Mouse (Mus musculus) kidney, adult 8-10 months (tissue): ENCODE measurements around the gene Ralgapa2.

ENCODE experiments used
- DNase-seq, 2 experiments: peaks; one replicate each; pipeline ENCODE4 v3.0.0; 2022

Gene Ralgapa2

DNA sequence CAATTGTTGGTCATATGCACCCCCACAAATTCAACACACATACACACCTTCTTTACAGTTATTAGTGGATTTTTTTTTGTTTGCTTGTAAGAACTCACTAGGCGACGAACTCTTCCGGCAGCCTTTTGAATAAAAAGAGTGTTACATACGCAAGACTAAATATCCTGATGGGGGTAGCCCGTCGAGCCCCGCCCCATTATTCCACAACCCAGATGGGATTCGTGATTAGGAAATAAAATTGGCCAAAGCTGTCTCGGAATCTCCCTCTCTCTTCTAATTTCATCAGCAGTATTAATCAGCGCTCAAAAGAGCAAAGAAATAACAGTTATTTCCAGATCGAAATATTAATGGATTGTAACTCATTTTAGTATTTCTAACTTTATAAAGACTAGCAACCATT lies 292.4 kb downstream of the Ralgapa2 start:
- no peak for DNase-seq

DNA sequence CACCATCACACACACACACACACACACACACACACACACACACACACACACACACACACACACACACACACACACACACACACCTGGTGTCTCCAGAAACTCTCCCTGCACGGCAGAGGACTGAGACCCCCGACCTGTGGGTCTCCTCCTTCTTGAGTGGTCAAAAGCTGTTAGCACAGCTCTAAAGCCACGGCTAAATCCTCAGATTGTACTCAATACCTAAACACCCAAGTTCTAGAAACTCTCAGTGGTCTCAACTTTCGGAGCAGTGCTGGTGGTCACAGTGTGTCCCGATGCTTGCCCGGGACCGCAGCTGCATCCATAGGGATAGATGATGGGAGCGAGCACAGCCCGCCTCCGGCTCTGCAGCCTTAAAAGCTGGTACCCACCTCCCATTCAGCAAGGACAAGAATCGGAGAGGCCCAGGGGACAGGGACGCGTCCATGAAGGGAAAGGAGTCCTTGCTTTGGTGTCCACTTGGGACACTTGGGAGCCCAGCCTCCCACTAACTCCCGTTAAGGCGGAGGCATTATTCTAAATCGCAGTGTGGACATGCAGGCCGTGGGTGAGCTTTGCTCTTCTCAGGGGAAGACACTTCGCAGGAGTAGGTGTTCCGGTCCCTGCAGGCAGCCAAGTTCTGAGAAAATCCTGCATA lies 293.1 kb downstream of the Ralgapa2 start:
- DNase-seq, result no peak

DNA sequence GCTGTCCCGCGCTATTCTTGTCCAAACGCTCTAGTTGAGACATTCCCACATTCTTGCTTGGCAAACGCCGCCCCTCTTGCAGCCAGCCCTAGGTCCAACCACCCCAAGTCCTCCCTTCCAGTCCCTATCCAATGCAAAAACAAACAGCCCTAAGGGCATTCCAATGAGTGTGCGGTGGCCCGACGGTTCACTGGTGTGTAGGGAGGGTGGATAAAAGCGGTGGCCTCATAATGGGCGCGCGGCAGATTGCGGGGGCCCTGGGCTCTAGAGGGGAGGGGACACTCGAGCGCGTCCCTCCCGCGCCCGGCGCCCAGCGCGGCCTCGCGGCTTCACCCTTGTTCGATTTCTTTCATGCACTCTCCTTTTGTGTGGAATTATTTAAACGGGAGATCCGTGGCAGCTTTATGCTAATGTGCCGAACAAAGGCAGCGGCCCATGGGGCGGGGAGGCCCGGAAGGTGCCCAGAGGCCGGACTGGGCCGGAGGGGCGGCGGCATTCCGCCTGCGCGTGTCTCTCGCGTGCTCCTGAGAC lies 293.9 kb downstream of the Ralgapa2 start:
- DNase-seq, result no peak

DNA sequence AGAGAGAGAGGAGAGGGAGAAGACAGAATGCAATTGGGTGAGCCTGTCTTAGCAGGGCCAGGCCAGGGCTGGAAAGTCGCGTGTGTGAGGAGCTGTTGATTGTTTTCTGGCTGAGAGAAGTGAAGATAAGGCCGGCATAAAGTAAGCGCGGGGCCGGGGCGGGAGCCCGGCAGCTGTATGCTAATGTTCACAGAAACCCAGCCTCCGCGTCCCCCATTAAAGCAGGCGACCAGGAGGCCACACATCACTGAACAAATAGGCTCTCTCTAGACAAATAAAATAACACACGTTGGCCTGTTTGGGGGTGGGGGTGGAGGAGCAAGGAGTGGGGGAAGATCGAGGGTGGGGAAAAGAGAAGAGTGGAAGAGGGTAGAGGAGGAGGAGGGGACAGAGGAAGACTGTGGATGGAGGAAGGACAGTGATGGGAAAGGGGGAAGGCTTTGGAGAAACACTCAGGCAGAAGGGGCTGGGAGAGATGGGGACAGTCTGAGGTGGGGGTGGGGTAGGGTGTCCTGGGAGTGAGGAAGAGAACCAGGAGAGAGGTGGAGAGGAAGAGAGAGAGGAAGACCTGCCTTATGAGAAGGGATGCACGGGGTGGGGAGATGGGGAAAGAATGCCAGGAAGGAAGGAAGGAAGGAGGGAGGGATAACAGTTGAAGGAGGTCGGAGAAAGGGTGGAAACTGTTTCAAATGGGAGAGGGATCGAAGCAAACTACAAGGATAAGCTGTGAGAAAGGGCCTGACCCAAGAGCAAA lies 294.7 kb downstream of the Ralgapa2 start:
- no peak for DNase-seq

DNA sequence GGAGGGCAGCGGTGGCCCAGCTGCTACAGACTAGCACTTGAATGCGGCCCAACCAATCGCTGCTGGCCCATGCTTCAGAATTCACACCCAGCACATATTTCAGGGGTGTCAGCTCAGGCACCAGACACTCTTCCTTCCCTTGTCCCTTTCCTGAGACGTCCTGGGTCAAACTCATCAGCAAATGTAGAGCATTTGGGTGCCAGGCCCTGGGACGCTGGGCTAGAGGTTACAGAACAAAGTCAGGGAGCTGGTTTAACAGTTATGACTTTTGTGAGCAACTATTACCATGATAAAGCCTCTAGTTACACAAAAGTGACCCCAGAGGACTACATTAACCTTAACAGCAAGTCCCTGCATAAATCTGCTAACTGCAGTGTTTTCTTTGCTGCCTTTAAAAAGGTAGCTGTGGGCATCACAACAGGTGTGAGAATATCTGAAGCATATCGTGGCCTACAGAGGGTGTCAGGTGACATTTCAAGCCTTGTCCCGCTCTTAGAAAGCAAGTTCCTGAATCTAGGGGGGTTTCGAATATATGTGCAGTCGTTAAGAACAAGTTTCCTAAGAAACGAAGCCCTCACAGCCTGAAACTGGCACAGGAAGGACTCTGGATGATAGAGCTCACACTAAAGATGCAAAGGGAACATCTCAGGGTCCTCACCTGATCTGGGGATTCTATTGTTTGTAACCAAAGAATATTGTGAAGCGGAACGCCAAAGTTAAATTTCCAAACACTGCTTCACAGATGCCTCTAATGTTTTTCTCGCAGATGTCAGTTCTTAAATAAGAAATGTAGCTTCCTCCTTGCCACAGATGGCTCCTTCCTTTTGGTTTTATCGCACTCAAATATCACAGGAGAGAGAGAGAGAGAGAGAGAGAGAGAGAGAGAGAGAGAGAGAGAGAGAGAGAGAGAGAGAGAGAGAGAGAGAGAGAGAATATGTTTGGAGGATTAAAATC lies 295.8 kb downstream of the Ralgapa2 start:
- DNase-seq, result no peak

DNA sequence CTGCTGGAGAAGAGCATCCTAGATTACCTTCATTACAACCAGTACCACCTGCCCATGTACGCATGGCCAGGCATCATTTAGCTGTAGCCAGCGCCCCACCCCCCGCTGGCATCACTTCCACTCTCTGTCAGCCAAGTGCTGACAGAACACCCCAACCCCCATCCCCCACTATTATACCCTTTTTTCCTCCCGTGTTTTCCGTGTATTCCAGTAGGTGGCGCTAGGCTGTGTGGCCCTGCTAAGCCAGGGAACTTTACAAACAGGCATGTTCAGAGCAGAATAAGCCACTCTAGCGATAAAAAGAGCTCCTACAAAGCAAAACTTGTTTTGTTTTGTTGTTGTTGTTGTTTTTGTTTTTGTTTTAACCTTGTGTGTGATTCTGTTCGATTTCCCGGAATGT lies 297.4 kb downstream of the Ralgapa2 start:
- DNase-seq, result no peak

DNA sequence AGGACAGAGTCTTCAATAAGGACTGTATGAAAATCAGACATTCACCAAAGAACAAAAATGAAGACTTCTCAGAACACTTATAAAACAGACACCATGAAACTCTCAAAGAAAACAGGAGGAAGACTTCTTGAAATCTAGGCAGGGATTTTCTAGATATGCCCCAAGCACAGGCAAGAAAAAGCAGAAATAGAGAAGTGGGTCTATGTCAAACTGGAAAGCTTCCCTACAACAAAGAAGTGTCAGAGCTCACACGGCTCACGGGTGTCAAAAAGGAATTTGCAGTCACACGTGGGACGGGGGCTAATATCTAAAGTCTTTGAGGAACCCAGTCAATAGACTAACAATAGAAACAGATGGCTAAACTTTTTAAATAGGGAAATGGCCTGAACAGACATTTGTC lies 301.2 kb downstream of the Ralgapa2 start:
- no peak for DNase-seq

DNA sequence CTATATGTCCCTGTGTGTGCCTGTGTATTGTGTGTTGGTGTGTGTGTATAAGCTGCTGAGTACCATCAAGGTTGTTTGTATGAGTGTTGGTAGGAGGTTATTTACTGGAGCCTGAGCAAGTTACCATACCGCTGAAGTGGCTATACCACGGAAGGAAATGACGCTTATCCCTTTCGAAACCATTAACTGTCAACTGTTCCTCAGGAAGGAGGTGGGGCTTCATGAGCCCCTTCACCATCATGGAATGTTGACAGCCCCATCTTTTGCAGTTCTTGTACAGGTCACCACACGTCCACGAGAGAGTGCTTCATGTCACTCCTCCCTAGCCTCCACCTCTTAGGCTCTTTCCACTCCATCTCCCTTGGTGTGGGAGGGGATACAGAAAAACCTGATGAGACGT lies 314.2 kb downstream of the Ralgapa2 start:
- DNase-seq, result no peak

DNA sequence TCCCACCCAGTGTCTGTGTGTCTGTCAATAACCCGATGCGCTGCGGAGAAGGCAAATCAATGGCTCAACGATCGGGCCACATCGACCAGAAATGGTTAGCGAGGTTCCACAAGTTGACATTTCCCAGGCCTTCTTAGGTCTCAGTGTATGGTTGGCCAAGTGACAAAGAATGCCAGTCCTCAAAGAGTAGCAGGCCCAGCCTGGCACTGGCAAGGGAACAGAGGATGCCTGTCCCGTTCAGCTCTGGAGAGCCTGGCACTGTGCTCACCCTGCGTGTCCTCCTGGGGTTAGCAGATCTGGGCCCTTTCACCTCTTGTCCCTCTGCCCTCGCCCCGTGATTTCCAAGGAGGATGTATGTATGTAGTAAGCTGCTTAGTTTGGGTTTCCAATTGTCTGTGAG lies 316.0 kb downstream of the Ralgapa2 start:
- DNase-seq, result no peak
